Mouse (Mus musculus): Measurements from ENCODE around the gene Spata3.

Spata3 gene

GRCm38 (mm10) chr1:86018235-86019055 lies 1.8 kb downstream of the Spata3 start:
- in situ Hi-C loops (cut with MboI; ENCODE audit: low pct_unique_long_range_greater_than_20kb in 1 of 2, low sequenced_read_pairs in 2 of 2, unreplicated experiment in 1 of 2), result no loop called here

GRCm38 (mm10) chr1:86021365-86021989 lies 4.9 kb downstream of the Spata3 start:
- in situ Hi-C loops (cut with MboI; ENCODE audit: low pct_unique_long_range_greater_than_20kb in 1 of 2, low sequenced_read_pairs in 2 of 2, unreplicated experiment in 1 of 2), result no loop called here

GRCm38 (mm10) chr1:86032273-86032987 lies 15.8 kb downstream of the Spata3 start:
- in situ Hi-C loops (cut with MboI; ENCODE audit: low pct_unique_long_range_greater_than_20kb in 1 of 2, low sequenced_read_pairs in 2 of 2, unreplicated experiment in 1 of 2), result no loop called here

GRCm38 (mm10) chr1:86038191-86038951 lies 21.8 kb downstream of the Spata3 start:
- in situ Hi-C loops (cut with MboI; ENCODE audit: low pct_unique_long_range_greater_than_20kb in 1 of 2, low sequenced_read_pairs in 2 of 2, unreplicated experiment in 1 of 2), result no loop called here

- in situ Hi-C loops (cut with MboI; ENCODE audit: low pct_unique_long_range_greater_than_20kb in 1 of 2, low sequenced_read_pairs in 2 of 2, unreplicated experiment in 1 of 2), result no loop called here
Observed at GRCm38 (mm10) chr1:86040131-86040530, 23.5 kb downstream of the Spata3 start.

GRCm38 (mm10) chr1:86040817-86041216 lies 24.2 kb downstream of the Spata3 start:
- in situ Hi-C loops (cut with MboI; ENCODE audit: low pct_unique_long_range_greater_than_20kb in 1 of 2, low sequenced_read_pairs in 2 of 2, unreplicated experiment in 1 of 2), result no loop called here

- in situ Hi-C loops (cut with MboI; ENCODE audit: low pct_unique_long_range_greater_than_20kb in 1 of 2, low sequenced_read_pairs in 2 of 2, unreplicated experiment in 1 of 2), result no loop called here
Observed at GRCm38 (mm10) chr1:86045056-86045455, 28.4 kb downstream of the Spata3 start.

- in situ Hi-C loops (cut with MboI; ENCODE audit: low pct_unique_long_range_greater_than_20kb in 1 of 2, low sequenced_read_pairs in 2 of 2, unreplicated experiment in 1 of 2), result no loop called here
Observed at GRCm38 (mm10) chr1:86045848-86046805, 29.5 kb downstream of the Spata3 start, which contains the start of gene 2810459M11Rik. Gene 2810459M11Rik (plus strand): TSS chr1:86045863.

- in situ Hi-C loops (cut with MboI; ENCODE audit: low pct_unique_long_range_greater_than_20kb in 1 of 2, low sequenced_read_pairs in 2 of 2, unreplicated experiment in 1 of 2), result no loop called here
Observed at GRCm38 (mm10) chr1:86046833-86047563, 30.4 kb downstream of the Spata3 start.

- in situ Hi-C loops (cut with MboI; ENCODE audit: low pct_unique_long_range_greater_than_20kb in 1 of 2, low sequenced_read_pairs in 2 of 2, unreplicated experiment in 1 of 2), result no loop called here
Observed at GRCm38 (mm10) chr1:86048231-86048630, 31.6 kb downstream of the Spata3 start.

GRCm38 (mm10) chr1:86048744-86049143 lies 32.1 kb downstream of the Spata3 start:
- in situ Hi-C loops (cut with MboI; ENCODE audit: low pct_unique_long_range_greater_than_20kb in 1 of 2, low sequenced_read_pairs in 2 of 2, unreplicated experiment in 1 of 2), result no loop called here

GRCm38 (mm10) chr1:86053198-86053921 lies 36.7 kb downstream of the Spata3 start:
- in situ Hi-C loops (cut with MboI; ENCODE audit: low pct_unique_long_range_greater_than_20kb in 1 of 2, low sequenced_read_pairs in 2 of 2, unreplicated experiment in 1 of 2), result no loop called here

- in situ Hi-C loops (cut with MboI; ENCODE audit: low pct_unique_long_range_greater_than_20kb in 1 of 2, low sequenced_read_pairs in 2 of 2, unreplicated experiment in 1 of 2), result no loop called here
Observed at GRCm38 (mm10) chr1:86054943-86055342, 38.3 kb downstream of the Spata3 start.

GRCm38 (mm10) chr1:86056284-86056683 lies 39.7 kb downstream of the Spata3 start:
- in situ Hi-C loops (cut with MboI; ENCODE audit: low pct_unique_long_range_greater_than_20kb in 1 of 2, low sequenced_read_pairs in 2 of 2, unreplicated experiment in 1 of 2), result no loop called here

GRCm38 (mm10) chr1:86058856-86059769 lies 42.5 kb downstream of the Spata3 start:
- in situ Hi-C loops (cut with MboI; ENCODE audit: low pct_unique_long_range_greater_than_20kb in 1 of 2, low sequenced_read_pairs in 2 of 2, unreplicated experiment in 1 of 2), result no loop called here
